ENCODE assay signal across 11 mouse cellular contexts in genomic region chr12:29280861-29281630, GRCm38 (mm10).
DNase-seq lines count a peak whose midpoint lies in the region; ATAC-seq lines count a peak whose summit lies in the region.
"Had no signal": no experiment of that assay in that cellular context is flagged by ENCODE, and none has a peak within 500 bp of the region (broad histone marks: within the 10 kb centered on the region; RNA-seq: fewer than 3 reads in every experiment).

No protein-coding gene starts in this region.

- peak; percentile 43 for ATAC-seq in heart, embryonic 16.5 days (replicated peaks; ENCODE audit: extremely low read depth, insufficient read depth, low FRiP score)
- ATAC-seq in midbrain, embryonic 12.5 days (ENCODE audit: low FRiP score, low read depth), result 0 out of 2 replicates have a peak, but pooled peaks have one; percentile 18

- H3K36me3 ChIP-seq in heart, embryonic 16.5 days (ENCODE audit: control insufficient read depth, insufficient read depth), result no peaks in the 10 kb centered on the region
- H3K36me3 ChIP-seq in midbrain, embryonic 12.5 days, result no peaks in the 10 kb centered on the region
- H3K36me3 ChIP-seq: G1E; liver, embryonic 13.5 days had no signal

- no peak overlapping the region for H3K4me2 ChIP-seq in heart, embryonic 16.5 days (ENCODE audit: low read depth, low read length)
- H3K4me2 ChIP-seq in midbrain, embryonic 12.5 days (replicated peaks), result peak overlapping the region; percentile 43; the same call in 1 of the 2 replicates
- H3K4me2 ChIP-seq: liver, embryonic 13.5 days had no signal

- H3K4me3 ChIP-seq in heart, embryonic 16.5 days (ENCODE audit: low read length), result no peak overlapping the region
- H3K4me3 ChIP-seq in midbrain, embryonic 12.5 days, result no peak overlapping the region
- H3K4me3 ChIP-seq: erythroblast, embryonic 14.5 days; liver, embryonic 13.5 days had no signal

- no peak overlapping the region for H3K27ac ChIP-seq in heart, embryonic 16.5 days (ENCODE audit: low read length)
- H3K27ac ChIP-seq in midbrain, embryonic 12.5 days (replicated peaks), result peak overlapping the region; percentile 80
- H3K27ac ChIP-seq: liver, embryonic 13.5 days had no signal

- H3K9me3 ChIP-seq in heart, embryonic 16.5 days (replicated peaks; ENCODE audit: control insufficient read depth, low read length), result no peaks in the 10 kb centered on the region
- no peaks in the 10 kb centered on the region for H3K9me3 ChIP-seq in midbrain, embryonic 12.5 days
- H3K9me3 ChIP-seq: liver, embryonic 13.5 days had no signal

- 41% methylated on average over 17 of the region's 17 CpGs for WGBS in heart, embryonic 16.5 days
- 61% methylated on average over 17 of the region's 17 CpGs for WGBS in midbrain, embryonic 12.5 days

- peaks cover 16% of the 10 kb centered on the region for H3K4me1 ChIP-seq in heart, embryonic 16.5 days (ENCODE audit: control insufficient read depth, insufficient read depth, low read length)
- peaks cover 25% of the 10 kb centered on the region for H3K4me1 ChIP-seq in midbrain, embryonic 12.5 days
- H3K4me1 ChIP-seq: liver, embryonic 13.5 days had no signal

- DNase-seq in layer of hippocampus, postnatal 10 days (ENCODE audit: low spot score in 2 of 2), result peak; percentile 20 to 24
- no peak for DNase-seq in layer of hippocampus, adult 8-10 months (ENCODE audit: low spot score in 2 of 2)
- peak; percentile 24 to 47 for DNase-seq in right cerebral cortex, postnatal 36 days (ENCODE audit: low spot score in 2 of 2)
- DNase-seq in thymus, adult 18-20 months, result no peak
- DNase-seq in cerebellum, postnatal 10 days, result no peak
- DNase-seq in liver, result no peak
- DNase-seq: liver, embryonic 13.5 days had no signal

- no peaks in the 10 kb centered on the region for H3K27me3 ChIP-seq in heart, embryonic 16.5 days (ENCODE audit: control insufficient read depth, insufficient read depth, low read length)
- 0 out of 2 replicates have a peak, but pooled peaks cover 6% of the 10 kb centered on the region for H3K27me3 ChIP-seq in midbrain, embryonic 12.5 days

- no peak overlapping the region for H3K9ac ChIP-seq in heart, embryonic 16.5 days (ENCODE audit: low read length)
- H3K9ac ChIP-seq in midbrain, embryonic 12.5 days (replicated peaks), result 0 out of 2 replicates have a peak overlapping the region, but pooled peaks have one; percentile 20
- H3K9ac ChIP-seq: liver, embryonic 13.5 days had no signal

Comparison
In these comparisons a context has a peak if more than half of its experiments do, and no peak if none do; other contexts are left out.
1. DNase-seq: peak in layer of hippocampus, postnatal 10 days (2 of 2) and right cerebral cortex, postnatal 36 days (2 of 2); none in layer of hippocampus, adult 8-10 months (0 of 2), thymus, adult 18-20 months (0 of 2), cerebellum, postnatal 10 days (0 of 2) and liver (single experiment).